Mouse (Mus musculus) small intestine, adult 2 months (tissue): ENCODE measurements around the gene Prr7. TPM values are rescaled to one million over a fixed set of nuclear protein-coding genes. Genes with fewer than 3 reads are reported as not detected.

ENCODE experiments used
- H3K27ac ChIP-seq: fragments of 200-500 bp; 2 replicates; pipeline ENCODE4 v1.5.1; 2012; ENCODE audit warnings: low read depth, low read length, control low read depth, inconsistent platforms; ENCODE audit not compliant: insufficient read depth
- H3K27me3 ChIP-seq: fragments of 200-500 bp; 2 replicates; pipeline ENCODE4 v1.6.1; 2012; ENCODE audit warnings: mild to moderate bottlenecking, moderate library complexity, low read length, inconsistent platforms; ENCODE audit not compliant: control insufficient read depth, insufficient read depth
- H3K36me3 ChIP-seq: fragments of 200-500 bp; 2 replicates; pipeline ENCODE4 v1.6.1; 2012; ENCODE audit warnings: mild to moderate bottlenecking, low read length, control low read depth, inconsistent platforms; ENCODE audit not compliant: control insufficient read depth, insufficient read depth
- H3K4me1 ChIP-seq: fragments of 200-500 bp; 2 replicates; pipeline ENCODE4 v1.6.1; 2012; ENCODE audit warnings: low read length, inconsistent platforms, mixed read lengths; ENCODE audit not compliant: control insufficient read depth, insufficient read depth, insufficient read length
- H3K4me3 ChIP-seq: fragments of 200-500 bp; 2 replicates; pipeline ENCODE4 v1.5.1; 2012; ENCODE audit warnings: low read depth, mild to moderate bottlenecking, control low read depth, inconsistent platforms, low read length, moderate library complexity
- CTCF ChIP-seq: fragments of 200-500 bp; IDR thresholded peaks from 2 replicates; pipeline ENCODE4 v1.5.1; 2012; ENCODE audit warnings: low read depth, mild to moderate bottlenecking, control low read depth, inconsistent platforms, low read length, moderate library complexity, mixed read lengths; ENCODE audit not compliant: insufficient replicate concordance, insufficient read length; ENCODE audit errors: extremely low read depth
- POLR2A ChIP-seq: fragments of 200-500 bp; IDR thresholded peaks from 2 replicates; pipeline ENCODE4 v1.6.1; 2012; ENCODE audit warnings: low read depth, mild to moderate bottlenecking, control low read depth, inconsistent platforms, low read length, moderate library complexity
- WGBS: fragments of 180-500 bp; shearing (Covaris S2); methylation state at CpG from one replicate; pipeline ENCODE4 v1.1.7; 2018; 5-methylcytosine and 5-hydroxymethylcytosine counted together
- polyA plus RNA-seq: library from polyadenylated mRNA; depleted of rRNA; stranded (reverse); fragments of >200 nt; gene quantifications from 2 replicates; pipeline ENCODE4 v1.2.3, GENCODE M21; 2012; rRNA removed

Gene Prr7
- polyA plus RNA-seq, result 5.9 and 8.2 TPM in 2 replicates

DNA sequence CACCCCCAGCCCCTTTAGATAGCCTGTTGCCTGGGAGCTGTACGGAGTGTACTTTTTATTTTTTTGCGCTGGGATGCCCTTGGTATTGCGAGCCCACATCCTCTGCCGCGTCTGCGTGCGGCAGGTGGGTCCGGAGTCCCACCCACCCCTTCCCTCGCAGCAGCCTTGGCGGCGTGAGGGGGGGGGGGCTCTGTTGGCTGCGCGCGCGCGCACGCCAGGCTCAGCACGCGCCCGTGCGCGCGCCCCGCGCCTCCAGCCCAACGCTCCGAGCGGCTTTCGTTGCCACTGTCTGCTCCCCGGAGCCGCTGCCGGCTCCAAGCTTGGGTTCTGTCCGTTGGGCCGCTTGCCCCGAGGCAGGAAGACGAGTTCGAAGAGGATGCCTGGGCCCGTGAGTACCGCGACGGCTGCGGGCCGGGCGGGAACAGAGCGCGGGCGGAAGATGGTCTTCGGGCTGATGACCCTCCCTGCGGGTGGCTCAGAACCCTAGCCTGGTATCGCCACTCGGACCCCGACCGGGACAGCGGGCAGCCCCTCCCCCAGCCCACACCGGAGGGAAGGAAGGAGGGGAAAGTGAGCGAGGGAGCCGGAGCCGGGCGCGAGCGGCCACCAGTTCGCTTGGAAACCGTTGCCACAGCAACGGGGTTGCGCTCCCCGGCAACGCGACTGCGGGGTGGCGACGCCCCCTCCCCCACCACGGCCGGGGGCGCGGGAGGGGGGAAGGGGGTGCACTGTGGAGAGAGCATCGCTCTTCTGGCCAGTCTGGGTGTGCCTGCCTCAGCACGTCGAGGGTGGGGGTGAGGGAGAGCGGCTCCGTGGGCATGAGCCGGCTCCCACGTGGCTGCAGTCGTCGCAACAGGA, at the start of gene Prr7:
Prr7 (plus strand) TSS at position 241 of the 858 bp plus-strand sequence.
- WGBS, result 1% methylated on average over 77 of the region's 84 CpGs
- Histone ChIP-seq H3K27me3 (0 out of 2 replicates have a peak, but pooled peaks cover 5% of the 10 kb centered on the region), H3K4me1 (peaks cover 12% of the 10 kb centered on the region), H3K27ac (no peak within 1 kb of the TSS), H3K4me3 (peak within 1 kb of the TSS; percentile 64), H3K36me3 (peaks cover 19% of the 10 kb centered on the region)
- TF ChIP-seq POLR2A (no peak), CTCF (no peak)

DNA sequence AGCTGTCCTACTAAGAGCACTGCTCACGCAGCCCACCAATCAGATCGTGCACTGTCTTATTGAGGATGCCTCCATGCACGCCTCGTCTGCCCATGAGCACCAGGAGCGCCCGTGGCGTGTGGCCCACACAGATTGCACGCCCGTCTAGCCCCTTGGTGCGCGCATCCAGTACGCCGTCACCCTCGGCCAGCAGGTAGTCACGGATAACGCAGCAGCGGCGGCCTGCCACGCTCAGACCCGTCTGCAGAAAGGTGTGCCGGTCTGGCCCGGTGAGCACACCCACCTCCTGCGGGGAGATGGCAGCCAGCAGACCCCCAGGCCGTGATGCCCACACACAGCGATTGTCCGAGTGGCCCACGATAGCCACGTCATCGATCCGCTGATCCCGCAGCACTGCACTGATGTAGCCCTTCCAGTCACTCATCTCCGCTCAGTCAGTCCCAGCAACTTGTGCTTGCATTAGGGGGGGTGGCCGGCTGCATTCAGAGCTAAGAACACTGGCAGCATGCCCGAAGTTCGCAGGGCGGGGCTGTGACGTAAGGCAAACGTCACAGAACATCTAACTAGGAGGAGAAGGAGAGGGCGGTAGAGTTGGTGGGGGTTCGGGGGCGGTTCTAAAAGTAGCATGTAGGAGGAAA, 49.2 kb upstream of the Prr7 start, which contains the start of gene Pfn3:
Pfn3 (minus strand) TSS at position 490 of the 638 bp plus-strand sequence.
- TF ChIP-seq POLR2A (no peak), CTCF (no peak)
- Histone ChIP-seq H3K36me3 (no peaks in the 10 kb centered on the region), H3K4me1 (peaks cover 7% of the 10 kb centered on the region), H3K4me3 (peak within 1 kb of the TSS; percentile 12; the same call in 1 of the 2 replicates), H3K27ac (no peak within 1 kb of the TSS), H3K27me3 (peaks cover 5% of the 10 kb centered on the region)
- 26% methylated on average over 41 of the region's 41 CpGs for WGBS

DNA sequence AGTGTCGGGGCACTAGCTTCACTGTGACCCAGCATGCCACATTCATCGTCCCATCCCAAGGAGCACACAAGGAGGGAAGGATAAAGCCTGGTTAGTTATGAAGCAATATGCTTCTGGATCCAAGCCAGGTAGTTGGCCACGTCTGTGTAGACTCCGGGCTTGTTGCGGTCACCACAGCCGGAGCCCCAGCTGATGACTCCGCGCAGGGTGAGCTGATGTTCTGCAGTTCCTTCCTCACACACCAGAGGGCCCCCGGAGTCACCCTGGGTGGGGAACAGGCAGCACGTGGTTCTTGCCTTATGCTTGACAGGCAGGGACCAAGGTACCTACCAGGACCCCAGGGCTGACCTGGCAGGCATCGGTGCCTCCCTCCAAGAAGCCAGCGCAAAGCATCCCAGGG, 46.1 kb upstream of the Prr7 start:
- Histone ChIP-seq H3K36me3 (no peaks in the 10 kb centered on the region), H3K4me3 (no peak overlapping the region), H3K27ac (no peak overlapping the region), H3K4me1 (peaks cover 22% of the 10 kb centered on the region), H3K27me3 (peaks cover 19% of the 10 kb centered on the region)
- TF ChIP-seq CTCF (peak; percentile 80), POLR2A (0 out of 2 replicates have a peak, but pooled peaks have one; percentile 20)
- WGBS, result 8% methylated on average over 12 of the region's 12 CpGs

DNA sequence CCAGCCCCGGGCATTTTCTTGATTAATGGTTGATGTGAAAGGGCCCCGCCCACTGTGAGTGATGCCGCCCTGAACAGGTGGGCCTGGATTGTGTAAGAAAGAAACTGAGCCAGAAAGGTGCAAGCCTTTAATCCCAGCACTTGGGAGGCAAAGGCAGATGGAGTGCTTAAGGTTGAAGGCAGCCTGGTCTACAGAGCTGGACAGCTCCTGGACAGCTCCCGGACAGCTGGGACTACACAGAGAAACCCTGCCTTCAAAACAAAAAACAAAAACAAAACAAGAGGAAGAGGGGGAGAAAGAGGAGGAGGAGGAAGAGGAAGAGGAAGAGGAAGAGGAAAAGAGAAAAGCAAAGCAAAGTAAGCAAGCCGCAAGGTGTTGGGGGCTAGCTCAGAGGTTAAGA, 44.9 kb upstream of the Prr7 start:
- Histone ChIP-seq H3K36me3 (no peaks in the 10 kb centered on the region), H3K4me3 (no peak overlapping the region), H3K27ac (no peak overlapping the region), H3K27me3 (peaks cover 19% of the 10 kb centered on the region), H3K4me1 (peaks cover 22% of the 10 kb centered on the region)
- no peak for TF ChIP-seq POLR2A
- no peak for TF ChIP-seq CTCF
- WGBS, result 54% methylated on average over 5 of the region's 5 CpGs

DNA sequence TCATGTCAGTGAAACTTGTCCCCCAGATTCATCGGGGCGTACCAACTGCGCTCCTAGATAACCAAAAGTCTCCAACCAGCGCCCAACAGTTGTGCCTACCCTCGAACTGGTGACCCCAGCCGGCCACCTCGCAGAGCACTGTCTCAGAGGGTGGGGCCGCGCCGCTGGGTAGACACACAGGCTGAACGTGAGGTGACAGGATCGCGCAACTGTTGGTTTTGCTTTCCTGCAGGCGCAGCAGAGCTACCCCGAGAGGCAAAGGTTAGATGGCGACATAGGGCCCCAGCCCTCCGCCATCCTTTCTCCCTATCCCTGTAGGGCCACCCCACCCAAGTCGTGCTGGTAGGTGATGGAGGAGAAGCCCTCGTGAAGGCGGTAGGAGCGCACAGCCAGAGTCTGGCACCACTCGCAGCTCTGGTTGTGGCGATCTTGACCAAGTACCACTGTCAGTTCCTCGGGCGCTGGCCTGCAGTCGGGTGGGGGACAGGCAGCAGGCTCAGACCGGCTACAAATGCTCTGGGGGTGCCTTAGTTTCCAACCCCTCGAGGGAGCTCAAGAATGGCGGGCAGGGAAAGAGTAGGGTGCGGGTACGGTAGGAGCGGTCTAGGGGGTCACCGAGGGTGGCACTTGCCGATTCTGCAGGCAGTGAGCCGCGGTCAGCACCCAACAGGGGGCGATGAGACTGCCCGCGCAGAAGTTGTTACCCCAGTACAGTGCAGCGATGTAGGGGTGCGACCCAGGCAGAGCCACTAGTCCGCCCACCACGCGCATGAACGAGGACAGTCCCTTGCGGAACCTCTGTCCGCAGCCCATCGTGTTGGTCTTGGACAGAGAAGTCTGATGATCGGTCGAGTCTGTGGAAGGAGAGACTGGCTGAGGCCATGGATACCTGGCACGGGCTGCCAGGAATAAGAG, 43.8 kb upstream of the Prr7 start:
- peak overlapping the region; percentile 26; the same call in 1 of the 2 replicates for H3K4me3 ChIP-seq

DNA sequence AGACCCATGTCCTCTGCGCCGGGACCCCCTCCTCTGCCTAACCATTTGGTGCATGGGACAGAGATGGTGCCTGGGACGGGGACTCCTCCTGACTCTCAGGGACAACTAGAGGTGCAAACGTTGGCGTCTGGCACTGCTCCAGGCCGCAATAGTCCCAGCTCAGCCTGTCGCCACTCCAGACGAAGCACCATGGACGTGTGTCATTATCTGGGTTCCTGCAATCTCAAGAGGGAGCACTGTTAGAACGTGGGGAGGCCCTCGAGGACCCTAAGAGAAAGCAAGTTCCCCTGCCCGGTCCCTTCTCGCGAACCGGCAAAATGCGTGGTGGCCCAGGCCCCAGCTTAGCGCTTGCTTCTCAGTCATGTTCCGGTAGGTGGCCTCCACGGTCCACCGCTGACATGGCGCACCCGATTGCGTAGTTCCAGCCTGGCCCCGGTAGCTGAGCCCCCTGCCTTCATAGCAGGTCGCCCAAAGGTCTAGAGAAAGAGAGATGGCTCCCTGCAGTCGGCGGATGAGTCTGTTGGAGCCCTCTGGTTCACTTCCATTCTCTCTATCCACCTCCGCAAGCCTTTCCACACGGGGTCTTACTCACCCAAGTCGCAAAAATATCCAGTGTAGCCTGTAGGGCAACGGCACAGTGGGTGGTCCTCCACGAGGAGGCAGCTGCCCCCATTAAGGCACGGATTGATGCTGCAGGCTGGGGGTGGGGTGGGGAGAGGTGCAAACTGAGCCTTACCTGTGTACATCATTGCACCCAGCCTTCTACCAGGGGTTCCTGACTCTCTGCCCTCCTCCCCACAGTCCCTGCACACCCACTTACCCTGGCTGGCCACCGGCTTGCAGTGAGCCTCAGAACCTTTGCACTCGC, 42.9 kb upstream of the Prr7 start:
- no peak for TF ChIP-seq POLR2A
- TF ChIP-seq CTCF, result peak; percentile 65
- Histone ChIP-seq H3K27ac (no peak overlapping the region), H3K27me3 (peaks cover 15% of the 10 kb centered on the region), H3K4me3 (peak overlapping the region; percentile 26), H3K36me3 (no peaks in the 10 kb centered on the region), H3K4me1 (peaks cover 18% of the 10 kb centered on the region)
- 8% methylated on average over 35 of the region's 35 CpGs for WGBS

More for the DNA sequence above, 43.8 kb upstream of the Prr7 start:
- Histone ChIP-seq H3K4me1 (peaks cover 18% of the 10 kb centered on the region), H3K27ac (no peak overlapping the region), H3K36me3 (no peaks in the 10 kb centered on the region), H3K27me3 (peaks cover 17% of the 10 kb centered on the region)
- TF ChIP-seq POLR2A (no peak), CTCF (no peak)
- 22% methylated on average over 51 of the region's 51 CpGs for WGBS
